In genomic region chr3:87263436-87263835, GRCm38 (mm10) we compare ENCODE assay signal across 11 mouse cellular contexts. TPM values are rescaled to one million over a fixed set of nuclear protein-coding genes. Genes with fewer than 3 reads are reported as not detected.
DNase-seq lines count a peak whose midpoint lies in the region; ATAC-seq lines count a peak whose summit lies in the region.
"Had no signal": no experiment of that assay in that cellular context is flagged by ENCODE, and none has a peak within 500 bp of the region (broad histone marks: within the 10 kb centered on the region; RNA-seq: fewer than 3 reads in every experiment).

TSS of gene Fcrls (minus strand) at chr3:87263738.

- no peaks in the 10 kb centered on the region for H3K9me3 ChIP-seq in forebrain, embryonic 14.5 days (replicated peaks; ENCODE audit: control insufficient read depth, low read length)
- no peaks in the 10 kb centered on the region for H3K9me3 ChIP-seq in forebrain, embryonic 16.5 days (ENCODE audit: control insufficient read depth, low read length)
- no peaks in the 10 kb centered on the region for H3K9me3 ChIP-seq in midbrain, embryonic 15.5 days
- H3K9me3 ChIP-seq in midbrain, embryonic 13.5 days = no peaks in the 10 kb centered on the region
- H3K9me3 ChIP-seq: limb, embryonic 12.5 days had no signal

- H3K36me3 ChIP-seq in forebrain, embryonic 14.5 days (ENCODE audit: control insufficient read depth, insufficient read depth, low read length) = no peaks in the 10 kb centered on the region
- H3K36me3 ChIP-seq in forebrain, embryonic 16.5 days (ENCODE audit: control insufficient read depth, insufficient read depth) = no peaks in the 10 kb centered on the region
- no peaks in the 10 kb centered on the region for H3K36me3 ChIP-seq in midbrain, embryonic 15.5 days (replicated peaks)
- H3K36me3 ChIP-seq in midbrain, embryonic 13.5 days = no peaks in the 10 kb centered on the region
- H3K36me3 ChIP-seq: limb, embryonic 12.5 days had no signal

- no peaks in the 10 kb centered on the region for H3K27me3 ChIP-seq in forebrain, embryonic 14.5 days (replicated peaks; ENCODE audit: control insufficient read depth, insufficient read depth, low read length)
- no peaks in the 10 kb centered on the region for H3K27me3 ChIP-seq in forebrain, embryonic 16.5 days (replicated peaks; ENCODE audit: control insufficient read depth, insufficient read depth, low read length)
- no peaks in the 10 kb centered on the region for H3K27me3 ChIP-seq in midbrain, embryonic 15.5 days (replicated peaks)
- H3K27me3 ChIP-seq in midbrain, embryonic 13.5 days = no peaks in the 10 kb centered on the region
- H3K27me3 ChIP-seq: limb, embryonic 12.5 days had no signal

- ATAC-seq in forebrain, embryonic 14.5 days = no peak
- ATAC-seq in forebrain, embryonic 16.5 days = no peak
- ATAC-seq in midbrain, embryonic 15.5 days (replicated peaks) = no peak
- ATAC-seq in midbrain, embryonic 13.5 days = no peak
- ATAC-seq: Patski had no signal

- no peaks in the 10 kb centered on the region for H3K4me1 ChIP-seq in forebrain, embryonic 14.5 days (ENCODE audit: control insufficient read depth, insufficient read depth, low read length)
- H3K4me1 ChIP-seq in forebrain, embryonic 16.5 days (replicated peaks; ENCODE audit: control insufficient read depth, insufficient read depth, low read length) = no peaks in the 10 kb centered on the region
- no peaks in the 10 kb centered on the region for H3K4me1 ChIP-seq in midbrain, embryonic 15.5 days
- H3K4me1 ChIP-seq in midbrain, embryonic 13.5 days (replicated peaks) = no peaks in the 10 kb centered on the region
- H3K4me1 ChIP-seq: limb, embryonic 12.5 days had no signal

- 93% methylated on average over 7 of the region's 7 CpGs for WGBS in forebrain, embryonic 14.5 days
- WGBS in forebrain, embryonic 16.5 days = 88% methylated on average over 7 of the region's 7 CpGs
- 91% methylated on average over 7 of the region's 7 CpGs for WGBS in midbrain, embryonic 15.5 days
- 91% methylated on average over 7 of the region's 7 CpGs for WGBS in midbrain, embryonic 13.5 days

- H3K4me2 ChIP-seq in forebrain, embryonic 14.5 days (ENCODE audit: low read length) = no peak within 1 kb of the TSS
- H3K4me2 ChIP-seq in forebrain, embryonic 16.5 days (ENCODE audit: low read length) = no peak within 1 kb of the TSS
- H3K4me2 ChIP-seq in midbrain, embryonic 15.5 days = no peak within 1 kb of the TSS
- H3K4me2 ChIP-seq in midbrain, embryonic 13.5 days (replicated peaks) = no peak within 1 kb of the TSS
- H3K4me2 ChIP-seq: limb, embryonic 12.5 days had no signal

- no peak within 1 kb of the TSS for H3K9ac ChIP-seq in forebrain, embryonic 14.5 days (ENCODE audit: low read length)
- no peak within 1 kb of the TSS for H3K9ac ChIP-seq in forebrain, embryonic 16.5 days (replicated peaks; ENCODE audit: low read depth, low read length)
- H3K9ac ChIP-seq in midbrain, embryonic 15.5 days = no peak within 1 kb of the TSS
- no peak within 1 kb of the TSS for H3K9ac ChIP-seq in midbrain, embryonic 13.5 days (replicated peaks)
- H3K9ac ChIP-seq: limb, embryonic 12.5 days had no signal

- no peak within 1 kb of the TSS for H3K4me3 ChIP-seq in forebrain, embryonic 14.5 days (ENCODE audit: low read depth, low read length)
- no peak within 1 kb of the TSS for H3K4me3 ChIP-seq in forebrain, embryonic 16.5 days (replicated peaks; ENCODE audit: low read length)
- no peak within 1 kb of the TSS for H3K4me3 ChIP-seq in midbrain, embryonic 15.5 days
- no peak within 1 kb of the TSS for H3K4me3 ChIP-seq in midbrain, embryonic 13.5 days (replicated peaks)
- H3K4me3 ChIP-seq: limb, embryonic 12.5 days had no signal

- DNase-seq in forebrain, embryonic 14.5 days (ENCODE audit: low spot score) = no peak
- no peak for DNase-seq in layer of hippocampus, postnatal 36 days
- DNase-seq in skeletal muscle tissue, adult 2 months (ENCODE audit: low read depth, low spot score) = peak; percentile 13
- DNase-seq in urinary bladder, postnatal 4 days (ENCODE audit: low spot score in 2 of 2) = no peak
- DNase-seq in adrenal gland, postnatal 25 days = no peak
- DNase-seq: right cerebral cortex, postnatal 25 days had no signal

- H3K27ac ChIP-seq in forebrain, embryonic 14.5 days (ENCODE audit: low read depth, low read length) = no peak within 1 kb of the TSS
- H3K27ac ChIP-seq in forebrain, embryonic 16.5 days (ENCODE audit: low read length) = no peak within 1 kb of the TSS
- H3K27ac ChIP-seq in midbrain, embryonic 15.5 days = no peak within 1 kb of the TSS
- no peak within 1 kb of the TSS for H3K27ac ChIP-seq in midbrain, embryonic 13.5 days
- H3K27ac ChIP-seq: limb, embryonic 12.5 days had no signal

RNA-seq across cellular contexts. Expression of gene Fcrls, which starts in this region (rescaled TPM):
- 12.0 and 13.8 TPM in 2 replicates for polyA plus RNA-seq in forebrain, embryonic 14.5 days (2014; fragmentation: Nextera tagmentation; extraction: Ambion mirVana)
- polyA plus RNA-seq in forebrain, embryonic 16.5 days (2015; fragmentation: Nextera tagmentation; extraction: Ambion mirVana) = 9.8 and 12.7 TPM in 2 replicates
- 10.1 and 11.6 TPM in 2 replicates for polyA plus RNA-seq in midbrain, embryonic 15.5 days (2015; fragmentation: Nextera tagmentation; extraction: Ambion mirVana)
- polyA plus RNA-seq in midbrain, embryonic 13.5 days (2015; fragmentation: Nextera tagmentation; extraction: Ambion mirVana) = 7.2 and 8.1 TPM in 2 replicates
- total RNA-seq in layer of hippocampus, postnatal 36 days (2021) = 10 to 100 TPM; 30.3 to 30.5 TPM
- 2.4 and 2.8 TPM in 2 replicates for total RNA-seq in adrenal gland, postnatal 25 days (2021)
- polyA plus RNA-seq: Patski had no signal
